Mouse (Mus musculus) CH12.LX (cell line): ENCODE measurements around the gene Zmym1. TPM values are rescaled to one million over a fixed set of nuclear protein-coding genes. Genes with fewer than 3 reads are reported as not detected.

Source experiments
- DNase-seq: peaks from one replicate; pipeline ENCODE4 v3.0.0-alpha.2; 2013; ENCODE audit errors: extremely low read depth
- H3K27ac ChIP-seq: 2 replicates; pipeline ENCODE4 v1.5.1; 2012; ENCODE audit warnings: low read depth, mild to moderate bottlenecking, control low read depth, moderate library complexity; ENCODE audit not compliant: insufficient read depth
- H3K27me3 ChIP-seq: replicated peaks from 2 replicates; pipeline ENCODE3; 2012; ENCODE audit warnings: inconsistent platforms
- H3K36me3 ChIP-seq, 2 experiments: replicated peaks in 1 of 2; 2 replicates each; pipeline versions ENCODE3 to v1.6.1; 2012; ENCODE audit warnings: inconsistent platforms in 1 of 2, low read length in 1 of 2, mild to moderate bottlenecking in 1 of 2, mixed read lengths in 1 of 2, moderate library complexity in 1 of 2; ENCODE audit not compliant: control insufficient read depth in 1 of 2, insufficient read depth in 1 of 2
- H3K4me1 ChIP-seq, 2 experiments: 2 replicates each; pipeline ENCODE4 v1.6.1; 2012; ENCODE audit warnings: inconsistent platforms in 1 of 2, moderate library complexity in 1 of 2; ENCODE audit not compliant: insufficient read depth in 2 of 2, control insufficient read depth in 1 of 2
- H3K4me2 ChIP-seq: 2 replicates; pipeline ENCODE4 v1.6.1; 2012; ENCODE audit warnings: low read depth, mild to moderate bottlenecking, control low read depth; ENCODE audit not compliant: poor library complexity, insufficient read depth, severe bottlenecking
- H3K4me3 ChIP-seq, 3 experiments: fragments of 150-350 bp in 1 of 3; sonication (generic) in 1 of 3; replicated peaks in 1 of 3; 2 replicates each; pipeline versions ENCODE3 to v1.5.1; 2011 to 2012; ENCODE audit warnings: low read depth in 2 of 3, low read length in 2 of 3, mild to moderate bottlenecking in 2 of 3, moderate library complexity in 2 of 3, control low read depth in 1 of 3, improper control_type of control experiment in 1 of 3, inconsistent platforms in 1 of 3, mixed read lengths in 1 of 3; ENCODE audit not compliant: poor library complexity in 1 of 3
- H3K79me2 ChIP-seq: replicated peaks from 2 replicates; pipeline ENCODE4 v1.6.1; 2012; ENCODE audit warnings: mild to moderate bottlenecking, moderate library complexity; ENCODE audit not compliant: control insufficient read depth, poor library complexity, insufficient read depth, severe bottlenecking; ENCODE audit errors: extremely low read depth
- H3K9ac ChIP-seq: 2 replicates; pipeline ENCODE4 v1.6.1; 2012; ENCODE audit warnings: low read depth, mild to moderate bottlenecking, control low read depth, moderate library complexity; ENCODE audit not compliant: insufficient read depth
- H3K9me3 ChIP-seq: replicated peaks from 2 replicates; pipeline ENCODE3; 2012; ENCODE audit warnings: low read length, inconsistent platforms, mixed read lengths
- CTCF ChIP-seq, 2 experiments: IDR thresholded peaks in 1 of 2; conservative IDR thresholded peaks in 1 of 2; 2 replicates each; pipeline ENCODE4 v1.5.1; 2011 to 2012; ENCODE audit warnings: low read depth in 2 of 2, low read length in 2 of 2, improper control_type of control experiment in 1 of 2, inconsistent platforms in 1 of 2, mild to moderate bottlenecking in 1 of 2, moderate library complexity in 1 of 2
- E2F4 ChIP-seq: IDR thresholded peaks from 2 replicates; pipeline ENCODE4 v1.6.1; 2011; ENCODE audit warnings: low read depth, low read length, improper control_type of control experiment; ENCODE audit not compliant: insufficient replicate concordance
- EP300 ChIP-seq: IDR thresholded peaks from 2 replicates; pipeline ENCODE4 v1.6.1; 2011; ENCODE audit warnings: low read length, improper control_type of control experiment
- JUN ChIP-seq: IDR thresholded peaks from 2 replicates; pipeline ENCODE4 v1.6.1; 2011; ENCODE audit warnings: low read depth, mild to moderate bottlenecking, low read length, improper control_type of control experiment, moderate library complexity; ENCODE audit not compliant: insufficient read depth
- JUND ChIP-seq: conservative IDR thresholded peaks from 2 replicates; pipeline ENCODE4 v1.6.1; 2011; ENCODE audit warnings: low read depth, low read length, improper control_type of control experiment
- MAZ ChIP-seq: IDR thresholded peaks from 2 replicates; pipeline ENCODE4 v1.6.1; 2012; ENCODE audit warnings: low read depth, mild to moderate bottlenecking, inconsistent platforms, low read length, improper control_type of control experiment, moderate library complexity
- MXI1 ChIP-seq: IDR thresholded peaks from 2 replicates; pipeline ENCODE4 v1.6.1; 2011; ENCODE audit warnings: mild to moderate bottlenecking, low read depth, low read length, improper control_type of control experiment
- MYC ChIP-seq: IDR thresholded peaks from 2 replicates; pipeline ENCODE4 v1.6.1; 2011; ENCODE audit warnings: low read depth, mild to moderate bottlenecking, improper control_type of control experiment, low read length
- NELFE ChIP-seq: IDR thresholded peaks from 2 replicates; pipeline ENCODE4 v1.6.1; 2011; ENCODE audit warnings: low read depth, low read length, improper control_type of control experiment
- POLR2AphosphoS2 ChIP-seq: IDR thresholded peaks from 2 replicates; pipeline ENCODE4 v1.6.1; 2011; ENCODE audit warnings: low read depth, low read length, improper control_type of control experiment
- SIN3A ChIP-seq: IDR thresholded peaks from 2 replicates; pipeline ENCODE4 v1.6.1; 2012; ENCODE audit warnings: low read length, improper control_type of control experiment, inconsistent platforms
- ZKSCAN1 ChIP-seq: IDR thresholded peaks from 2 replicates; pipeline ENCODE4 v1.6.1; 2012; ENCODE audit warnings: low read depth, inconsistent platforms, low read length, improper control_type of control experiment, borderline replicate concordance
- dilution Hi-C: fragments of 300-500 bp; cut with MboI; formaldehyde crosslinking; loops from 2 replicates; pipeline ENCODE4 v1.14.3; 2020; ENCODE audit warnings: low sequenced_read_pairs; ENCODE audit not compliant: extremely low pct_unique_long_range_greater_than_20kb, extremely low pct_ligation_motif_present
- in situ Hi-C: fragments of 300-500 bp; cut with MboI; formaldehyde crosslinking; loops from 3 replicates; pipeline ENCODE4 v1.14.3; 2019; ENCODE audit warnings: low sequenced_read_pairs, low pct_ligation_motif_present, low pct_unique_long_range_greater_than_20kb, mixed read lengths
- polyA plus RNA-seq: library from polyadenylated mRNA; unstranded; fragments of >175 nt; gene quantifications from 2 replicates; pipeline ENCODE4 v1.2.1, GENCODE M21; 2012; ENCODE audit warnings: low read depth; ENCODE audit not compliant: insufficient read length
- total RNA-seq, 2 experiments: library from RNA; depleted of rRNA; stranded (reverse); fragments of 300-350 nt in 1 of 2; fragments of >200 nt in 1 of 2; gene quantifications; 2 replicates each; pipeline ENCODE4 v1.2.3; 2012 to 2014

Gene Zmym1
- total and polyA plus RNA-seq, 3 experiments, result 9.5 to 25.0 (median 20.4) TPM

- Histone ChIP-seq H3K27ac (no peak overlapping the region), H3K4me3 (no peak overlapping the region), H3K27me3 (no peaks in the 10 kb centered on the region), H3K36me3 (peaks cover 36 to 79% of the 10 kb centered on the region in 2 experiments), H3K4me2 (no peak overlapping the region), H3K9ac (no peak overlapping the region), H3K9me3 (no peaks in the 10 kb centered on the region), H3K79me2 (peaks cover 14% of the 10 kb centered on the region), H3K4me1 (peaks cover 0 to under 1% of the 10 kb centered on the region in 2 experiments; a peak in 1 of 4 replicates)
- in situ Hi-C loops, result no loop called here
- dilution Hi-C loops, result no loop called here
- DNase-seq, result no peak
- TF ChIP-seq SIN3A (no peak), E2F4 (no peak), EP300 (no peak), MAZ (no peak), MXI1 (no peak), POLR2AphosphoS2 (no peak)
Measured at GRCm38 (mm10) chr4:127053071-127053470, 7.9 kb downstream of the Zmym1 start.

- H3K9me3 ChIP-seq, result no peaks in the 10 kb centered on the region
- TF ChIP-seq ZKSCAN1 (no peak), NELFE (no peak), CTCF (conservative IDR thresholded peaks at IDR 0.05 in 1 of 2, IDR thresholded peaks at IDR 0.05 in 1 of 2; ENCODE audit: low read depth in 2 of 2, low read length in 2 of 2) (no peak), MYC (no peak), JUN (no peak)
- TF ChIP-seq, all 38 proteins: peak for 0
- no peaks in the 10 kb centered on the region for H3K4me1 ChIP-seq
- in situ Hi-C loops, result no loop called here
- no peak overlapping the region for H3K4me3 ChIP-seq
- no peak overlapping the region for H3K27ac ChIP-seq
- H3K36me3 ChIP-seq, result peaks cover 39 to 84% of the 10 kb centered on the region in 2 experiments
- peaks cover 3% of the 10 kb centered on the region; the same call in 1 of the 2 replicates for H3K79me2 ChIP-seq
- no peak overlapping the region for H3K4me2 ChIP-seq
- no peak overlapping the region for H3K9ac ChIP-seq
- no peaks in the 10 kb centered on the region for H3K27me3 ChIP-seq
- no peak for DNase-seq
- dilution Hi-C loops, result no loop called here
Measured at GRCm38 (mm10) chr4:127051121-127051520, 9.8 kb downstream of the Zmym1 start.

- Histone ChIP-seq H3K4me3 (no peak overlapping the region), H3K4me2 (no peak overlapping the region), H3K36me3 (peaks cover 16 to 62% of the 10 kb centered on the region in 2 experiments), H3K9ac (no peak overlapping the region), H3K27ac (no peak overlapping the region), H3K4me1 (peaks cover 0 to 10% of the 10 kb centered on the region in 2 experiments; a peak in 1 of 4 replicates), H3K79me2 (no peaks in the 10 kb centered on the region; the same call in 1 of the 2 replicates), H3K27me3 (no peaks in the 10 kb centered on the region), H3K9me3 (no peaks in the 10 kb centered on the region)
- dilution Hi-C loops, result no loop called here
- TF ChIP-seq JUND (no peak), NELFE (no peak)
- peak; percentile 40 for DNase-seq
- in situ Hi-C loops, result no loop called here
Measured at GRCm38 (mm10) chr4:127043540-127043939, 17.4 kb downstream of the Zmym1 start.
